Mouse (Mus musculus): ENCODE results near the gene Zbtb5. TPM values are rescaled to one million over a fixed set of nuclear protein-coding genes. Genes with fewer than 3 reads are reported as not detected.
A peak's percentile ranks its signal among the peaks of the same experiment; 100 is the strongest.

Gene Zbtb5
- polyA plus RNA-seq, 1 experiment from 2014 or later: 45.7 TPM

GRCm38 (mm10) chr4:45013537-45013936 is 1.3 kb upstream of the Zbtb5 start:
- WGBS: 10% methylated on average over 2 of the region's 2 CpGs

GRCm38 (mm10) chr4:45013031-45013431 is 819 bp upstream of the Zbtb5 start:
- no peaks in the 10 kb centered on the region for H3K9me3 ChIP-seq (ENCODE audit: control insufficient read depth, low read length)
- H3K36me3 ChIP-seq (replicated peaks; ENCODE audit: control insufficient read depth, insufficient read depth): no peaks in the 10 kb centered on the region
- ATAC-seq (ENCODE audit: low FRiP score): no peak
- peak overlapping the region; percentile 63 for H3K9ac ChIP-seq
- peak; percentile 29 for DNase-seq (ENCODE audit: low spot score)
- H3K4me2 ChIP-seq (replicated peaks): peak overlapping the region; percentile 76
- no peaks in the 10 kb centered on the region for H3K27me3 ChIP-seq (ENCODE audit: control insufficient read depth, insufficient read depth, low read length)
- peak overlapping the region; percentile 60 for H3K4me3 ChIP-seq (replicated peaks; ENCODE audit: low read length)
- H3K27ac ChIP-seq: peak overlapping the region; percentile 72
- 2% methylated on average over 13 of the region's 13 CpGs for WGBS
- H3K4me1 ChIP-seq (replicated peaks; ENCODE audit: control insufficient read depth, insufficient read depth, low read length): peaks cover 26% of the 10 kb centered on the region

More at GRCm38 (mm10) chr4:45013537-45013936, 1.3 kb upstream of the Zbtb5 start:
- peak overlapping the region; percentile 60 for H3K4me3 ChIP-seq (replicated peaks; ENCODE audit: low read length)
- H3K27me3 ChIP-seq (ENCODE audit: control insufficient read depth, insufficient read depth, low read length): no peaks in the 10 kb centered on the region
- H3K9me3 ChIP-seq (ENCODE audit: control insufficient read depth, low read length): no peaks in the 10 kb centered on the region
- peak overlapping the region; percentile 72; the same call in 1 of the 2 replicates for H3K27ac ChIP-seq
- DNase-seq (ENCODE audit: low spot score): no peak
- H3K4me1 ChIP-seq (replicated peaks; ENCODE audit: control insufficient read depth, insufficient read depth, low read length): peaks cover 28% of the 10 kb centered on the region
- H3K9ac ChIP-seq: peak overlapping the region; percentile 63
- no peak for ATAC-seq (ENCODE audit: low FRiP score)
- H3K4me2 ChIP-seq (replicated peaks): peak overlapping the region; percentile 76
- no peaks in the 10 kb centered on the region for H3K36me3 ChIP-seq (replicated peaks; ENCODE audit: control insufficient read depth, insufficient read depth)

DNA sequence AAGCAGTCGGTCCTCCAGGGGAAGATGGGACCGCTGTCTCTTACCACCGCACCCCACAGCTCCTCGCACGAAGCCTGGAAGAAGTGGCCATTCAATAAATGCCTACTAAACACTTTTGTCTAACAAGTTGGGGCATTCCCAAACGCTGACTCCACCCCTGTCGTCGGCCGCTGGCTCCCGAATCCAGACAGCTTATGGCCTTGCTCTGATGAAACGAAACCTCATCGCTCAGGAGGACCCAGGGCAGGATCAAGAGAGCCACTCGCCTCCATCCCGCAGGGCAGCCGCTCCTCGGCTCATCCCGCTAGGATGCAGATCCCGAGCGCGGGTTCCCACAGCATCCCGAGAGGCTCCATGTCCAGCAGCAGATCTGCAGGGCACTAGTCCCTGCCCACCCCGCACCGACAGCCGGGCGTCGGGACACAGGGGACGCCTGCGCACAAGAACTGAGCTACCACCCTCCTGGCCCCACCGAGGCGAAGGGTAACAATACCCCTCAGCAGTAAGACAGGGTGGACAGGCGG is 569 bp downstream of the Zbtb5 start:
- Histone ChIP-seq H3K27ac (peak overlapping the region; percentile 94), H3K36me3 (replicated peaks; ENCODE audit: control insufficient read depth, insufficient read depth) (no peaks in the 10 kb centered on the region), H3K9me3 (ENCODE audit: control insufficient read depth, low read length) (no peaks in the 10 kb centered on the region), H3K4me2 (replicated peaks) (peak overlapping the region; percentile 81), H3K4me3 (replicated peaks; ENCODE audit: low read length) (peak overlapping the region; percentile 77), H3K27me3 (ENCODE audit: control insufficient read depth, insufficient read depth, low read length) (no peaks in the 10 kb centered on the region), H3K9ac (peak overlapping the region; percentile 84), H3K4me1 (replicated peaks; ENCODE audit: control insufficient read depth, insufficient read depth, low read length) (peaks cover 22% of the 10 kb centered on the region)
- WGBS: 0% methylated on average over 31 of the region's 31 CpGs
- peak; percentile 46 for DNase-seq (ENCODE audit: low spot score)
- peak; percentile 68 for ATAC-seq (ENCODE audit: low FRiP score)

GRCm38 (mm10) chr4:45010806-45011415 is 1.3 kb downstream of the Zbtb5 start:
- 12% methylated on average over 11 of the region's 11 CpGs for WGBS
- peaks cover 22% of the 10 kb centered on the region for H3K4me1 ChIP-seq (replicated peaks; ENCODE audit: control insufficient read depth, insufficient read depth, low read length)
- ATAC-seq (ENCODE audit: low FRiP score) (no peak), DNase-seq (ENCODE audit: low spot score) (no peak)
- H3K27ac ChIP-seq: peak overlapping the region; percentile 94
- peak overlapping the region; percentile 81 for H3K4me2 ChIP-seq (replicated peaks)
- H3K9ac ChIP-seq: peak overlapping the region; percentile 84
- H3K9me3 ChIP-seq (ENCODE audit: control insufficient read depth, low read length): no peaks in the 10 kb centered on the region
- no peaks in the 10 kb centered on the region for H3K36me3 ChIP-seq (replicated peaks; ENCODE audit: control insufficient read depth, insufficient read depth)
- H3K27me3 ChIP-seq (ENCODE audit: control insufficient read depth, insufficient read depth, low read length): no peaks in the 10 kb centered on the region
- H3K4me3 ChIP-seq (replicated peaks; ENCODE audit: low read length): peak overlapping the region; percentile 77

DNA sequence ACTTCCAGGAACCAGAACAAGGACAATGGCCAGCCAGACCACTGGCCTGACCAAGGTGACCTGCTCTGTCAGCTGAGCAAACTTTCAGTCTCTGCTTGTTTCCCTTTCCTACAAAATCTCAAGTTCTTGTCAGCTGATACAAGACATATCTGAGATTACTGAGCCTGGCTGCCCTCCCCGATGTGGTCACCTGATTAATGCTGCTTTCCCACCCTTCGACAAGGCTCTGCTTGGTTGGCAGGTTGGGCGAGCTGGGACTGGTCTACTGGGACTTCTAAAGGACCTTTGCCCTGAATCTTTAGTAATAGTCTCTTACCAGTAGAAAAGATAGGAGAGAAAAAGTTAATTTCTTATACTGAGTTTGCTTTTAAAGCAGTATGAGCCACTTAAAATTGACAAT is 6.8 kb downstream of the Zbtb5 start:
- Histone ChIP-seq H3K36me3 (replicated peaks; ENCODE audit: control insufficient read depth, insufficient read depth) (0 out of 2 replicates have a peak, but pooled peaks cover 3% of the 10 kb centered on the region), H3K9ac (no peak overlapping the region), H3K4me1 (replicated peaks; ENCODE audit: control insufficient read depth, insufficient read depth, low read length) (peaks cover 10% of the 10 kb centered on the region), H3K27me3 (ENCODE audit: control insufficient read depth, insufficient read depth, low read length) (no peaks in the 10 kb centered on the region), H3K4me3 (replicated peaks; ENCODE audit: low read length) (no peak overlapping the region), H3K27ac (no peak overlapping the region), H3K9me3 (ENCODE audit: control insufficient read depth, low read length) (no peaks in the 10 kb centered on the region), H3K4me2 (replicated peaks) (no peak overlapping the region)
- DNase-seq (ENCODE audit: low spot score) (no peak), ATAC-seq (ENCODE audit: low FRiP score) (no peak)
- WGBS: 81% methylated on average over 3 of the region's 3 CpGs

DNA sequence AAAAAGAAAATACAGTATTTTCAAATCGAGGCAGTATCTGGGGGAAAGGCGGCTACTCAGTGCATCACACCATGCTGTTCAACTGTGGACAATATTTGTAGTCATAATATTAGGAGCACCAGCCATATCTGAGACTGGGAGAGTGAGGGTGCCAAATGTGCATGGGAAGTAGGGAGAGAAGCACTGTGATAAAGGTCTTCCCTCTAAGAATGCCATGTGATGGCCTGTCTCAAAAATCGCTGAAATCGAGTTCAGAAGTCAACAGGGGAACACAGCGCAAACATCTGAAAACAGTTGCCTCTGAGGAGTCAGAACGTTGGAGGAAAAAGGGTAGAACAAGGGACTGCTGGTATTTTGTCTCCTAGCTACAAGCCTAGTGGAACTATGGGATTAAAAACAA is 12.2 kb downstream of the Zbtb5 start:
- H3K4me3 ChIP-seq (replicated peaks; ENCODE audit: low read length): no peak overlapping the region
- H3K9me3 ChIP-seq (ENCODE audit: control insufficient read depth, low read length): no peaks in the 10 kb centered on the region
- no peaks in the 10 kb centered on the region for H3K27me3 ChIP-seq (ENCODE audit: control insufficient read depth, insufficient read depth, low read length)
- DNase-seq (ENCODE audit: low spot score) (no peak), ATAC-seq (ENCODE audit: low FRiP score) (no peak)
- peaks cover 2% of the 10 kb centered on the region for H3K36me3 ChIP-seq (replicated peaks; ENCODE audit: control insufficient read depth, insufficient read depth)
- 88% methylated on average over 6 of the region's 6 CpGs for WGBS
- H3K9ac ChIP-seq: no peak overlapping the region
- H3K4me2 ChIP-seq (replicated peaks): no peak overlapping the region
- no peaks in the 10 kb centered on the region for H3K4me1 ChIP-seq (replicated peaks; ENCODE audit: control insufficient read depth, insufficient read depth, low read length)
- no peak overlapping the region for H3K27ac ChIP-seq

- H3K9ac ChIP-seq: no peak overlapping the region
- no peaks in the 10 kb centered on the region for H3K9me3 ChIP-seq (ENCODE audit: control insufficient read depth, low read length)
- no peaks in the 10 kb centered on the region for H3K27me3 ChIP-seq (ENCODE audit: control insufficient read depth, insufficient read depth, low read length)
- WGBS: 72% methylated on average over 3 of the region's 3 CpGs
- no peak overlapping the region for H3K4me2 ChIP-seq (replicated peaks)
- no peak for ATAC-seq (ENCODE audit: low FRiP score)
- H3K4me3 ChIP-seq (replicated peaks; ENCODE audit: low read length): no peak overlapping the region
- no peaks in the 10 kb centered on the region for H3K4me1 ChIP-seq (replicated peaks; ENCODE audit: control insufficient read depth, insufficient read depth, low read length)
- no peak for DNase-seq (ENCODE audit: low spot score)
- no peak overlapping the region for H3K27ac ChIP-seq
- H3K36me3 ChIP-seq (replicated peaks; ENCODE audit: control insufficient read depth, insufficient read depth): peaks cover 17% of the 10 kb centered on the region
These were observed 14.1 kb downstream of the Zbtb5 start for GRCm38 (mm10) chr4:44998071-44998470.

- 84% methylated on average over 18 of the region's 18 CpGs for WGBS
- H3K4me3 ChIP-seq (replicated peaks; ENCODE audit: low read length): no peak overlapping the region
- peaks cover 37% of the 10 kb centered on the region for H3K36me3 ChIP-seq (replicated peaks; ENCODE audit: control insufficient read depth, insufficient read depth)
- no peak overlapping the region for H3K4me2 ChIP-seq (replicated peaks)
- DNase-seq (ENCODE audit: low spot score) (no peak), ATAC-seq (ENCODE audit: low FRiP score) (no peak)
- H3K4me1 ChIP-seq (replicated peaks; ENCODE audit: control insufficient read depth, insufficient read depth, low read length): no peaks in the 10 kb centered on the region
- H3K27me3 ChIP-seq (ENCODE audit: control insufficient read depth, insufficient read depth, low read length): no peaks in the 10 kb centered on the region
- no peaks in the 10 kb centered on the region for H3K9me3 ChIP-seq (ENCODE audit: control insufficient read depth, low read length)
- H3K27ac ChIP-seq: no peak overlapping the region
- H3K9ac ChIP-seq: no peak overlapping the region
These were observed 17.4 kb downstream of the Zbtb5 start for GRCm38 (mm10) chr4:44994776-44995175.

DNA sequence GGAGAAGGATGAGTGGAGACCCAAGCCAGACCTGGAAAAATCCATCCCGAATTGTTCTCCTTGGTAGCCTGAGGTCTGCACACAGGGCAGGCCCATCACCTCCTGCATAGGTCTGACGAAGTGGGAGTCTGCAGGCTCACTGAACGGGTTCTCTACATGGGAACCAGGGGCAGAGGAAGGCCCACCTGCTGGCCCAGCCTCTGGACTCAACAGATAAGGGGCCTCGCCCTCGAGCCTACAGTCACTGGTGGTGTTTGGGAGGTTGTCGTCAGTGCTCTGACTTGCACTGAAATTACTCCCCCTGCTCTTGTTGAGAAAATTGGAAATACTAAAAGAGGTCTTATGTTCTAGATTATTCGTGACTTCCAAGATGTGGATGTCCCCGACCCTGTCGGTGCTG is 18.4 kb downstream of the Zbtb5 start:
- Histone ChIP-seq H3K9me3 (ENCODE audit: control insufficient read depth, low read length) (no peaks in the 10 kb centered on the region), H3K36me3 (replicated peaks; ENCODE audit: control insufficient read depth, insufficient read depth) (peaks cover 43% of the 10 kb centered on the region), H3K4me3 (replicated peaks; ENCODE audit: low read length) (no peak overlapping the region), H3K27me3 (ENCODE audit: control insufficient read depth, insufficient read depth, low read length) (no peaks in the 10 kb centered on the region), H3K9ac (no peak overlapping the region), H3K27ac (no peak overlapping the region), H3K4me2 (replicated peaks) (no peak overlapping the region), H3K4me1 (replicated peaks; ENCODE audit: control insufficient read depth, insufficient read depth, low read length) (no peaks in the 10 kb centered on the region)
- ATAC-seq (ENCODE audit: low FRiP score): no peak
- DNase-seq (ENCODE audit: low spot score): no peak
- WGBS: 94% methylated on average over 9 of the region's 9 CpGs
